Mouse (Mus musculus) heart, embryonic 10.5 days (tissue): ENCODE data around the gene Tbcc. TPM values are rescaled to one million over a fixed set of nuclear protein-coding genes. Genes with fewer than 3 reads are reported as not detected.
"Not testable (repeated sequence)": the region's sequence is repeated elsewhere in the genome, so short reads cannot be mapped to it uniquely, and the experiment has no call there.

Experiments
- DNase-seq: peaks from one replicate; pipeline ENCODE4 v3.0.0-alpha.2; 2017; ENCODE audit warnings: low spot score
- H3K27ac ChIP-seq: fragments of 300-500 bp; sonication (generic); 2 replicates; pipeline ENCODE4 v1.5.1; 2016; ENCODE audit warnings: mild to moderate bottlenecking
- H3K27me3 ChIP-seq: fragments of 300-500 bp; sonication (generic); 2 replicates; pipeline ENCODE4 v1.6.1; 2016; ENCODE audit warnings: mild to moderate bottlenecking; ENCODE audit not compliant: poor library complexity, insufficient read depth, severe bottlenecking
- H3K36me3 ChIP-seq: fragments of 300-500 bp; sonication (generic); 2 replicates; pipeline ENCODE4 v1.6.1; 2016; ENCODE audit warnings: mild to moderate bottlenecking, moderate library complexity
- H3K4me1 ChIP-seq: fragments of 300-500 bp; sonication (generic); 2 replicates; pipeline ENCODE4 v1.6.1; 2016; ENCODE audit warnings: mild to moderate bottlenecking
- H3K4me3 ChIP-seq: fragments of 300-500 bp; sonication (generic); 2 replicates; pipeline ENCODE4 v1.5.1; 2016; ENCODE audit warnings: mild to moderate bottlenecking, moderate library complexity
- H3K9me3 ChIP-seq: fragments of 300-500 bp; sonication (generic); 2 replicates; pipeline ENCODE4 v1.6.1; 2016; ENCODE audit warnings: mild to moderate bottlenecking, moderate library complexity
- WGBS: fragments of 180-500 bp; shearing (Covaris S2); methylation state at CpG from one replicate; pipeline ENCODE4 v1.1.7; 2016; 5-methylcytosine and 5-hydroxymethylcytosine counted together
- polyA plus RNA-seq: library from polyadenylated mRNA; unstranded; fragments of >200 nt; fragmentation: Nextera tagmentation; extraction: Ambion mirVana; gene quantifications from 2 replicates; pipeline ENCODE4 v1.2.1, GENCODE M21; 2016

The Tbcc gene
- 43.8 and 63.2 TPM in 2 replicates for polyA plus RNA-seq

DNA sequence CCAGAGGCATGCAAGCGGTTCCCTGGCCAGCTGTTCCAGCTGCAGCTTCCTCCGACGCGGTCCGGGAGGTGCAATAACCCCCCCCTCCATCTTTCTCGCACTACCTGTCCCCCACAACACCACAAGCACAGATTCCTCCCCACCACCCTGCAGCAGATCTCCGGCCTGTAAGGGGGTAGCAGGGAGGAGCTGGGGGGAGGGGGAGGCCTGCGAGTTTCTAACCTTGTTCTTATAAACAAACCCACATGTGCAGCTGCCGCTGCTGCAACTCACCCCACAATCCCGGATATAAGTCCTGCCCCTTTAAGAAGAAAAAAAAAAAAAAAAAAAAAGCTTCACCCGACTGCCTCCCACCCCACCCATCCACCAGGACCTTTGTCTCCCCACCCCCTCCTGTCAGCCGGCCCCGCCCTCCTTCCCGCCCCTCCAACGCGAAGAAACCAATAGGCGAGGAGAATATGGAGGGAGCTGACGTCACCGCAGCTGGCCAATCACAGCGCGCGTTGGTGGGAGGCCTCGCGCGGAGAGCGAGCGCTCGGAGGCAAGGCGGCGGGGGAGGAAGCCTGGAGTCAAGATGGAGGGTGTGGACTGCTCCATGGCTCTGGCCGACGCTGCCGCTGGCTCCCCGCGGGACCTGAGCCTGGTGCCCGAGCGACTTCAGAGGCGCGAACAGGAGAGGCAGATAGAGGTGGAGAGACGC, at the start of gene Tbcc:
Gene Tbcc (plus strand): TSS at position 569 of the 700 bp plus-strand sequence.
- WGBS, result under 1% methylated on average over 40 of the region's 40 CpGs
- H3K4me1 ChIP-seq, result peaks cover 40% of the 10 kb centered on the region
- peak; percentile 99 for DNase-seq

DNA sequence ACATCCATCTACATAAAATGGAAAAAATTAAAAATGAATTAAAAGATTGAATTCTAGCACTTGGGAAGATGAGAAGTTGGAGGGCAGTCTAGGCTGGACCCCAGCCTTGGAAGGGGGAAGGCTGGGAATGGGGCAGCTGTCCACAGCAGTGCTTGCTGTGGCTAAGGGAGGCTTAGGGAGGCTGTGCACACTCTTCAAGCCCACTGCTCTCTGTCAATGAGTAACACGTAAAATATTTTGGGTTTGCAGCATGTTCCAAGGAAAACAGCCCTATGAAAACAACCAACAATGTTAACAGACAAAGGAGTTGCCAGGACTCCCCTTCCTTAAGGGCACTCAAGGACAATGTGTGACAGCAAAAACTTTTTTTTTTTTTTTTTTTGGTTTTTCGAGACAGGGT, 47.5 kb upstream of the Tbcc start:
- 65% methylated on average over 2 of the region's 2 CpGs for WGBS
- H3K9me3 ChIP-seq, result no peaks in the 10 kb centered on the region
- H3K36me3 ChIP-seq, result 0 out of 2 replicates have a peak, but pooled peaks cover 3% of the 10 kb centered on the region
- peaks cover 8% of the 10 kb centered on the region; the same call in 1 of the 2 replicates for H3K4me1 ChIP-seq
- H3K4me3 ChIP-seq, result no peak overlapping the region
- DNase-seq, result no peak
- no peaks in the 10 kb centered on the region for H3K27me3 ChIP-seq
- H3K27ac ChIP-seq, result no peak overlapping the region

More for the DNA sequence above, at the start of gene Tbcc:
- 0 out of 2 replicates have a peak, but pooled peaks cover 8% of the 10 kb centered on the region for H3K36me3 ChIP-seq
- H3K9me3 ChIP-seq, result no peaks in the 10 kb centered on the region
- H3K4me3 ChIP-seq, result peak within 1 kb of the TSS; percentile 77
- peak within 1 kb of the TSS; percentile 96 for H3K27ac ChIP-seq
- H3K27me3 ChIP-seq, result no peaks in the 10 kb centered on the region

DNA sequence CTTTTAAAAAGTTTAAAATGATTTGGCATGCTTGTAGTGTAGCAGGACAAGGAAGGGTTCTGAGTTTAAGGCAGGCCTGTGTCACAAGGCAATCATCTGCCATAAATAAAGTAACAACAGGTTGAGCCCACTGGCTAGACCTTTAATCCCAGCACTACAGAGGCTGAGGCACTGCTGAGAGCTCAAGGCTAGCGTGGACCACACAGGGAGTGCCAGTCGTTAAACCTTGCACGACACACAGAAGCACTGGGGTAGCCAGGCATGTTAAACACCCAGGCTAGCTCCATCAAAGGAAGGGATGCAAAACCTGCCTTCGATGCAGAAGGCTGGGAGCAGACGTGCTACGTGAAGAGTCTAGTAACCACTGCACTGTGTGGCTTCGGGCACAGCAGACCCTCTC, 46.8 kb upstream of the Tbcc start:
- H3K4me1 ChIP-seq, result peaks cover 8% of the 10 kb centered on the region; the same call in 1 of the 2 replicates
- no peaks in the 10 kb centered on the region for H3K9me3 ChIP-seq
- no peak overlapping the region for H3K27ac ChIP-seq

DNA sequence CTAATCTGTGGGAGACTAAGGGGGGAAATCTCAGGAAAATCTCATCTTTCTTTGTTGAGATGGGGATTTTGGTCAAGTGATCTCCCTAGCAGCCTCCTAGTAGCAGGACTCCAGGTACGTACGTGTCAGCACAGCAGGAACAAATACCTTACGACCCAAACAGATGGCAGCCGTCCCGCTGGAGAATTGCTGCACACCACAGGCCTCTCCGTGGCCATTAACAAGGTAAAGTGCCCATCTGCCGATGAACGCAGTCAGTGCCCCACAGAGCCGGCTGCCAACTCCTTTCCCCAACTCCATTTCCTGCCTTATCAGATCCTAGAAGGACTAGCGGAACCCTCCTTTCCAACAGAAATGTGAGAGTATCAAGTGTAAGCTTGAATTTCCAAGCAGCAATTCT, 45.7 kb upstream of the Tbcc start:
- no peak for DNase-seq
- no peaks in the 10 kb centered on the region for H3K27me3 ChIP-seq
- WGBS, result 57% methylated on average over 10 of the region's 10 CpGs

More for the DNA sequence above, 46.8 kb upstream of the Tbcc start:
- Histone ChIP-seq H3K36me3 (0 out of 2 replicates have a peak, but pooled peaks cover 3% of the 10 kb centered on the region), H3K27me3 (no peaks in the 10 kb centered on the region), H3K4me3 (no peak overlapping the region)
- no peak for DNase-seq
- WGBS, result 74% methylated on average over 7 of the region's 7 CpGs

DNA sequence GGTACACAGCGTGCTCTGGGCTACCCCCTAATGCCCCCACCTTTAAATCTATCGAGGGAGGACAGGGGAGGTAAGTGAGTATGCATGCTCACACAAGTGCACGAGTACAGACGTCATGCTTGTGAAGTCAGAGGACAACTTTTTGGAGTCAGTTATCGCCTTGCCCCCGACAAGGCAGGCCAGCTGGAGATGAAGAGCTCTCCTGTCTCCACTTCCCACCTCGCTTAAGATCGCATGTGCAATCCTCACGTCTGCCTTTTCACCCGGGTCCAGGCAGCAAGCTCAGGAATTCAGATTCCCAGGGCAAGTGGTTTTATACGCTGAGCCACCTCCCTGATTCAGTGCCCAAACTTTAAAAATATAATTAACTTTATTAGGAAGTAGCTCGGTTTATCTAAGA, 45.2 kb upstream of the Tbcc start:
- H3K27ac ChIP-seq, result no peak overlapping the region
- peaks cover 11% of the 10 kb centered on the region; the same call in 1 of the 2 replicates for H3K4me1 ChIP-seq
- no peak overlapping the region for H3K4me3 ChIP-seq
- 74% methylated on average over 12 of the region's 12 CpGs for WGBS
- no peaks in the 10 kb centered on the region for H3K27me3 ChIP-seq
- DNase-seq, result no peak
- no peaks in the 10 kb centered on the region for H3K9me3 ChIP-seq
- 0 out of 2 replicates have a peak, but pooled peaks cover 3% of the 10 kb centered on the region for H3K36me3 ChIP-seq

More for the DNA sequence above, 45.7 kb upstream of the Tbcc start:
- Histone ChIP-seq H3K4me1 (peaks cover 11% of the 10 kb centered on the region; the same call in 1 of the 2 replicates), H3K9me3 (no peaks in the 10 kb centered on the region), H3K4me3 (no peak overlapping the region), H3K36me3 (0 out of 2 replicates have a peak, but pooled peaks cover 3% of the 10 kb centered on the region), H3K27ac (no peak overlapping the region)

DNA sequence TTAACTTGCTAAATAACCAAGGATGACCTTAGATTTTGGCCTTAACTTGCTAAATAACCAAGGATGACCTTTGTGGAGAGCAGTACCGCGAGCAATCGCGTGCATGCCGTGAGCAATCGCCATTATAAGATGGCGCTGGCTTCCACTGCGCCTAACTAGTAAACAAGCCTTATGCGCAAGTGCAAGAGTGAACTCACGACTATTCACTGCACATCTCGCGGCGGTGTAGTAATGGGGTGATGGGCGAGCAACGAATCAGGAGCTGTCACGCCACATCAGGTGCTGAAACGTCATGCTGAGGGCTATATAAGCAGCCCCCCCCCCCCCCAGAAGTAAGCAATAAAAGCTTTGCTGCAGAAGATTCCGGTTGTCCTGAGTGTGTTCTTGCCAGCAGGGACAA, 43.9 kb upstream of the Tbcc start:
- 93% methylated on average over 18 of the region's 18 CpGs for WGBS

DNA sequence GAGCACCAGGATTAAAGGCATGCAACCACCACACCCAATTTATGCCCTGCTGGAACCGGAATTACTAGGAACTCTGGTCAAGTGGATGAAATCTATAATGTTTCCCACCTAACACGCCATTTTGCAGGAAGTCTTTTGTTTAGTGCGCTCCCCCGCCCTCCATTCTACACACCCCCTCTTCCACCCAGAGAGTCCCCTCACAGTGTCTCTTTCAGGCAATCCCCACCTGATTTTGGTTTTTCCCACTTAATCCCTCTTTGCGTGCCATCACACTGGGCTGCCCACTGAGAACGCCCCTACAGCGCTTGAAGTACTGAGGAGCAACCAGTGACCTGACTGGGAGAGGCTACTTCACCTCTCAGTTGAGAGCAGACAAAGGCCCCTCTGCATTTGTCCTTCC, 43.3 kb upstream of the Tbcc start:
- H3K9me3 ChIP-seq, result no peaks in the 10 kb centered on the region
- H3K36me3 ChIP-seq, result peaks cover 3% of the 10 kb centered on the region; the same call in 1 of the 2 replicates
- no peak overlapping the region for H3K27ac ChIP-seq
- no peak for DNase-seq
- 93% methylated on average over 7 of the region's 7 CpGs for WGBS
- H3K27me3 ChIP-seq, result no peaks in the 10 kb centered on the region
- H3K4me3 ChIP-seq, result no peak overlapping the region
- peaks cover 11% of the 10 kb centered on the region; the same call in 1 of the 2 replicates for H3K4me1 ChIP-seq

More for the DNA sequence above, 43.9 kb upstream of the Tbcc start:
- peaks cover 11% of the 10 kb centered on the region; the same call in 1 of the 2 replicates for H3K4me1 ChIP-seq
- H3K4me3 ChIP-seq, H3K27ac ChIP-seq, H3K36me3 ChIP-seq, H3K9me3 ChIP-seq, DNase-seq, H3K27me3 ChIP-seq: not testable (repeated sequence)

DNA sequence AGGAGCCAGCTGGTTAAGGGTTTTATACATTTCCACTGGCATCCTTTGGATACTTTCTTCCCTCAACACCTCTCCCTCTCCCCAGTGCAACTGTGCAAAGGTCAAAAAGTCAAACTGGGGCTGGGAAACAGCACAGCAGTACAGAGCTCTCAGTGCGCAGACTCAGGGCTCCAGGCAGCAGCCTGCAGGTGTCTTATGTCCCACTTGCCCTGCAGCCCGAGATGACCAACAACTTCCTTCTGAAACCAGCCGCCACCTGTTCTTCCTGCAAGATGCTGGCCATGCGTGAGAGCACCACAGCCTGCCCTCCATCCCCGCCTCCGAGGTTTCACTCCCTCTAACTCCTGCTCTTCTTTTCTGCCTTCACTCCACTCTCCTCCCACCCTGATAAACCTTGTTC, 37.8 kb upstream of the Tbcc start:
- H3K36me3 ChIP-seq, result no peaks in the 10 kb centered on the region; the same call in 1 of the 2 replicates
- H3K27ac ChIP-seq, result no peak overlapping the region
- no peak for DNase-seq
- peaks cover 36% of the 10 kb centered on the region for H3K4me1 ChIP-seq
- H3K4me3 ChIP-seq, result 0 out of 2 replicates have a peak overlapping the region, but pooled peaks have one; percentile 13
- no peaks in the 10 kb centered on the region for H3K9me3 ChIP-seq
- WGBS, result 32% methylated on average over 6 of the region's 6 CpGs
- H3K27me3 ChIP-seq, result no peaks in the 10 kb centered on the region

DNA sequence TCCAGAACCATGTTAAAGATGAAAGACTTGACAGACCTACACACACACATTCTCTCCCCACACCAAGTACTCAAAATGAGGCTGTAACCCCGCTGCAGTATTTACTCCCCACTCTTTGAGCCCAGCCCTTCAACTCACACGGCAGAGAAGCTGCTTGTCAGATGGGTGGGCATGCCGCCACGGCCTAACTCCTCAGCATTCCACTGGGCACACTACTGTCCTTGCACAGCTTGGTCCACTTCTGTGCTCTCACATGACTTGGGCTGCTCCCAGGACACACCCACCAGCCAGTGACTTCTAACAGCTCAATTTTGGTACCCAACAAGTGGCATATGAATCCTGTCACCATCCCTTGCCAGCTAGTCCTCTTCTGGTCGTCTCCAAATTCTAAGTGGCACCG, 37.2 kb upstream of the Tbcc start:
- no peaks in the 10 kb centered on the region; the same call in 1 of the 2 replicates for H3K36me3 ChIP-seq
- peaks cover 36% of the 10 kb centered on the region for H3K4me1 ChIP-seq
- H3K9me3 ChIP-seq, result no peaks in the 10 kb centered on the region
- 0 out of 2 replicates have a peak overlapping the region, but pooled peaks have one; percentile 13 for H3K4me3 ChIP-seq
- H3K27me3 ChIP-seq, result no peaks in the 10 kb centered on the region
- WGBS, result 40% methylated on average over 6 of the region's 6 CpGs
- H3K27ac ChIP-seq, result peak overlapping the region; percentile 10; the same call in 1 of the 2 replicates
- DNase-seq, result no peak

DNA sequence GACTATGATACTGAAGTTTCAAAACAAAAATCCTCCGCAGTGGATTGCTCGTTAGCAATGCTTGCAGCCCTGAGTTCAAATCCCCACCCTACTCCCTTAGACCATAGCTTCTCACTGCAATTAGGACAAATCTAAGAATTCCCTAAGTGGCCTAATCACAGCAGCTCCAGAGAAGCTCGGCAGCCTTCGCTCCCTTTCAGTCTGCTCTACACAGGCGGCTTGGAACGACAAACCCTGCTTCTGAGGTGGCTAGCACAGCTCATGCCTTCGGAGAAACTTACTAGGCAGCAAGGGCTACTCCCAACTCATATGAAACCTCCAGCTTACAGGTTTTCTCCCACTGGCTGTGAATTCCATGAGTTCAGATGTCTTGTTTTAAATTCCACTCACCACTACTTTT, 36.4 kb upstream of the Tbcc start:
- DNase-seq, result no peak
- Histone ChIP-seq H3K36me3 (no peaks in the 10 kb centered on the region; the same call in 1 of the 2 replicates), H3K4me3 (0 out of 2 replicates have a peak overlapping the region, but pooled peaks have one; percentile 94), H3K27me3 (no peaks in the 10 kb centered on the region), H3K27ac (peak overlapping the region; percentile 80; the same call in 1 of the 2 replicates), H3K9me3 (no peaks in the 10 kb centered on the region), H3K4me1 (peaks cover 37% of the 10 kb centered on the region)
- WGBS, result 76% methylated on average over 7 of the region's 7 CpGs

DNA sequence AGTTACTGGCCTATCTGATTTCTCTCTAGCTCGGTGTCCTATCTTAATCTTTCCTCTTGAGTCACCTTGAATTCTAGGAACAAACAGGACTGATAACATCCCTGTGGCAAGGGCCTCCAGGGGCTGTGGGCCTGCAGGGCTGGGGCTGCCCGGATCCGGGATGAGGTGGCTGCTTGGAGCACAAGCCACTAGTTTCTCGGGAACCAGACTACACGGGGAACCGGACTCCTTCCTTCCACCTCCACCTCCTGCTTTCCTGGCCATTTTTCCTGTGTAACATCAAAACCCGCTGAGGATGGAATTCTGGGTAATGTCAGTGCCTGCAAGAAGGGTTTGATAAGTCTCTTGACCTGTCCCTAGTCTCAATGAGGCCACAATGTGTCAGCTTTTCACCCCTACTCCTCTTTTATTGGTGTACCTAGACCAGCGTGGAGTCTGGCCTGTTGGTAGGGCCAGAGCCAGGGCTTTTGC, 35.8 kb upstream of the Tbcc start:
- Histone ChIP-seq H3K9me3 (no peaks in the 10 kb centered on the region), H3K36me3 (no peaks in the 10 kb centered on the region; the same call in 1 of the 2 replicates), H3K4me1 (peaks cover 36% of the 10 kb centered on the region), H3K4me3 (peak overlapping the region; percentile 94; the same call in 1 of the 2 replicates), H3K27me3 (no peaks in the 10 kb centered on the region), H3K27ac (peak overlapping the region; percentile 80)
- 27% methylated on average over 8 of the region's 8 CpGs for WGBS
- no peak for DNase-seq

DNA sequence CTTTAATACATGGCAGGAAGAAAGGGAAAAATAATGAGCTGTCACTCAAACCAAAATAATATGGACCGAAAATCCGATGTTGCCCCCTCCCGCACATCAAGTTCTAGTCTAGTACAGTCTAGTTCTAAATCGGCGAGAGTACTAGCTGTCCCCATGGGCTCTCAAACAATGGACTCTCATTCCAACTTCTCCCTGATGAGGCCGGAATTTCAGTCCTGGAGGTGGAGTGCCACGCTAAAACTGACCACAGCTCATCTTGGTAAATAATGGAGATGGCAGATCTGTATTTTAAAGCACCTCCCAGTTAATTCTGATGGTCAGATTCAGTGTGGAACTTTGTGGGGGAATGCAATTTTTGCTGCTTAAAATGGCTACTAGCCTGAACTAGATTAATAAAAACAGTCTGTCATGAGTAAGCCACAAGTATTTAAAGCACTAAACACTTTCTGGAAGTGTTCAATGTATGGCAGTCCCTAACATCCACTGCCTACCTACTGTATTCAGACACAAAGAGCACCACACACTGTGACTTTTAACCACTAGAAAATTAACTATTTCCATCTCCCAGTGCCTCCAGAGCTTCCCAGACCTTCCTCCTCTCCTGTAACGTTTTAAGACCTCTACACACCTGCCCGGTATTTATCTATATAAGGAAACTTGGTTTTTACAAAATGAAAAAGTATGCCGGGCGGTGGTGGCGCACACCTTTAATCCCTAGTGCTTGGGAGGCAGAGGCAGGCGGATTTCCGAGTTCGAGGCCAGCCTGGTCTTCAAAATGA, 35.0 kb upstream of the Tbcc start:
- Histone ChIP-seq H3K4me1 (peaks cover 36% of the 10 kb centered on the region), H3K4me3 (peak overlapping the region; percentile 94), H3K9me3 (no peaks in the 10 kb centered on the region), H3K27me3 (no peaks in the 10 kb centered on the region), H3K36me3 (no peaks in the 10 kb centered on the region; the same call in 1 of the 2 replicates), H3K27ac (peak overlapping the region; percentile 100)
- 64% methylated on average over 15 of the region's 15 CpGs for WGBS
- DNase-seq, result no peak
